Mouse (Mus musculus): ENCODE measurements at regions not wholly inside any gene's neighbourhood (a gene's known extent, or its start where the extent isn't known, plus 50 kb on each side); places are given as distances from the start of the nearest gene placed in this dataset.

GRCm38 (mm10) chr1:23602710-23603291, 158.8 kb upstream of the B3gat2 start:
- no peak for DNase-seq (ENCODE audit: low spot score)

DNA sequence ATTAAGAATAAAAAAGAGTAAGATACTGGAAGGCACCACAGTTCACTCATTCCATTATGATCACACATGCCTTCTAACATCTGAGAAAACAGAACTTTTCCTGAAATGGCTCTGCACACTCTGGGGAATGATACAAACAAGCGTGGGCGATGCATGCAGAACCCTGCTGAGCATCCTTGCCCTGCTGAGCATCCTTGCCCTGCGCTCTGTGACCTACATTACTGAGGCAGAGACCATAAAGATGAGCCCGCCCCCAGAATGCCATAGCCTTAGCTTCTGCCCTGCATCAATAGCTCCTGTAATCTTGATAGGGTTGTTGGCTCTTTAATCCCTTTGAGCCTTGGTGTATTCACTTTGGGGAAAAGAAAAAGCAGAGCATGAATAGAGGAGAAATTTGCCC, 132.2 kb upstream of the B3gat2 start:
- no peak for DNase-seq (ENCODE audit: low spot score)

- DNase-seq (ENCODE audit: low spot score), result no peak
Measured at GRCm38 (mm10) chr1:23645093-23645492, 116.5 kb upstream of the B3gat2 start.

- no peak for DNase-seq (ENCODE audit: low spot score)
Measured at GRCm38 (mm10) chr1:23648875-23649506, 112.6 kb upstream of the B3gat2 start.

GRCm38 (mm10) chr1:23649886-23650285, 111.7 kb upstream of the B3gat2 start:
- no peak for DNase-seq (ENCODE audit: low spot score)

DNA sequence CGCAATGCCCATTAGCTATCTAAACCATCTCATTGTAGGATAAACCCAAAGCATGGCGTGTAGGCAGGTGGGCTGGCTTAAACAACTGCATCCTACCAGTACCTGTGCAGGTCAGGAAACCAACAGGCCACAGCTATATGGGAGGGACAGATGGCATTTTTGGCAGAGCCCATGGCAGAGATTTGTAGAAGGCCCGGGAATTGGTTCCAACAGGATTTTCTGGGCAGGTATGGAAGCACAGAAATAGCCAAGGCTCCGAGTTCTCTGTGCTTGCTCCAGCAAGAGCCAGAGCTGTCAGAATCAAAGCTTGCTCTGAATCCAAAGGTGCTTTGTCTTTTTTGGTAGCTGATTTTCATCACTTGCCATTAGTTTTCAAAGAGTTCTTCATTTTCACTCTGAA, 107.9 kb upstream of the B3gat2 start:
- no peak for DNase-seq (ENCODE audit: low spot score)

GRCm38 (mm10) chr1:23655768-23656167, 105.8 kb upstream of the B3gat2 start:
- no peak for DNase-seq (ENCODE audit: low spot score)

GRCm38 (mm10) chr1:23656302-23656701, 105.3 kb upstream of the B3gat2 start:
- DNase-seq (ENCODE audit: low spot score), result no peak

- DNase-seq (ENCODE audit: low spot score), result no peak
Measured at GRCm38 (mm10) chr1:23656718-23657117, 104.8 kb upstream of the B3gat2 start.

- no peak for DNase-seq (ENCODE audit: low spot score)
Measured at GRCm38 (mm10) chr1:23670514-23670913, 91.0 kb upstream of the B3gat2 start.

DNA sequence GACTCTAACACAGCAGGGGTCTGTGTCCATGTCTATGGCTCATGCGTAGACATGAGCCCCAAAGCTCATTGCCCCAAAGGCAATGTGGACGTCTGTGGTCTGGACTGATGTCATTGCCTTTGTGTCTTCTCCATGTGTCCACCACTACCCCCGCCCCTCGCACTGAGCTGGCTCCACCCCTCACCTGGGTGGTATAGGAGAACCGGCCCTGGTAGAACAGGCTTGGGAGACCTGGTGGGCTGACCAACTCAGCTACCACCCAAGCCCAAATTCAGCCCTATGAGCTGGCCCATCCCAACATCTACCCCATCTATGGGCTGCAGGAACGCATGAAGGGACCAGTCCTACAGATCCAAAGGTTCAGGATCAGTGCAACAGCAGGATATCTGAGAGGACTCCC, 87.2 kb upstream of the B3gat2 start:
- DNase-seq (ENCODE audit: low spot score), result no peak

GRCm38 (mm10) chr1:23676301-23676700, 85.3 kb upstream of the B3gat2 start:
- DNase-seq (ENCODE audit: low spot score), result no peak

DNA sequence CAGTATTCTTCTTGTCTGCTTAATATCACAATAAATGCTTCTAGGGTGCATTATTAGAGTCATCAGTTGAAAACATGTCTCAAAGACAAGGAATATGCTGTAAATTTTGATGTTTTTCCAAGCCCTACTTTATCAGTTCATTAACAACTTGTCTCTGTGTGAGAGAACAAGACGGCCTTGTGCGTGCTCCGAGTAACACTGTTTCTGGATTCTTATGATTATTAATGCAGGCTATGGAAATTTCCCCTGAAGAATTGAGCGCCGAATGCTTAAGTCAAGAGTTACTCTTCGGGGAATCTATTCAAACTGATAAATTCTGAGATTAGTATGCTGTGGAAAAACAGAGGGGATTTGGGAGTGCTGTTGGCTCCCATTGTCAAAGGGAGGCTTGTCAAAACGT, 72.2 kb upstream of the B3gat2 start:
- no peak for DNase-seq (ENCODE audit: low spot score)

- peak; percentile 49 for DNase-seq (ENCODE audit: low spot score)
Measured at GRCm38 (mm10) chr1:23705489-23705888, 56.1 kb upstream of the B3gat2 start.

GRCm38 (mm10) chr1:23706450-23706849, 55.1 kb upstream of the B3gat2 start:
- no peak for DNase-seq (ENCODE audit: low spot score)

Data from layer of hippocampus, adult 9-10 months (tissue).